Mouse (Mus musculus) adrenal gland, adult 18-20 months (tissue): Measurements from ENCODE around the gene C1qtnf7. TPM values are rescaled to one million over a fixed set of nuclear protein-coding genes. Genes with fewer than 3 reads are reported as not detected.
A peak's percentile ranks its signal among the peaks of the same experiment; 100 is the strongest.

ENCODE experiments used
- DNase-seq, 2 experiments: peaks; one replicate each; pipeline ENCODE4 v3.0.0; 2021 to 2022; ENCODE audit warnings: low spot score in 2 of 2
- total RNA-seq, 2 experiments: library from RNA; stranded (reverse); gene quantifications; 1 replicate in 1 of 2; 2 replicates in 1 of 2; pipeline ENCODE4 v1.2.3; 2021

The C1qtnf7 gene
- total RNA-seq, 2 experiments from 2014 or later = 3.9 to 5.1 TPM

DNA sequence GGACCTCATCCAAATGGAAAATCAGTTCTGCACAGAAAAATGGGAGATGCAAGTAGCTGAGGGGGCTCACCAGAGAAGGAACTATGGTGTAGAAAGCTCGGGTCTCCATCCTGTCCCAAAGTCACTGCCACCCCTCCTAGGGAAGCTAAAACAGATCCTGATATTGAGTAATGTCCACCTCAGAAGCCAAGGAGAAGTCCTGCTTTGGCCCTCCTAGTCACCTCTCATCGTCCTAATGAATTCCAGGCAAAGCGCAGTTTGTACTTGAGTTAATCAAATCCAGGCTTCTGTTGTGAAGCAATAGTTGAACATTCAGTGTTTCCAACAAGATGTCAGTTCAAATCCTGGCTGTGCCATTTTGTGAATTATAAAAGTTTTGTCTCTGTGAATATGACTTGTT, 87.2 kb downstream of the C1qtnf7 start:
- no peak for DNase-seq

DNA sequence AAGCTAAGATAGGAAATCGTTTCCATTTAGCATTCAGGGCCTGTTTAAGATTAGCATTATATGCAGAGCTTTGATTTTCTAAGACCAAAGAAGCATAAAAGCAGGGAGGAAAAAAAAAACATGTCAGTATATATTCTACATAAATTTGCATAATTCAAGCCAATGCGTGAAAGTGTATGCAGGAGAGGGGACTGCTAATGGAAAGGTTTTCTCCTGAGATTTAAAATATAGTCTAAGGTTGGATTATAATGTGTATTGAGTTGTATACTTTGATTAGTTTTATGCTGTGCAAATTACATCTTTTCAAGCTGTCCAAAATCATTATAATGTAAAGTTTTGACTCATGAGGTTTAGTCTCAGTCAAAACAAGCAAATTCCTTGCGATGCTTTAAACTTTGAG, 88.2 kb downstream of the C1qtnf7 start:
- no peak for DNase-seq

DNA sequence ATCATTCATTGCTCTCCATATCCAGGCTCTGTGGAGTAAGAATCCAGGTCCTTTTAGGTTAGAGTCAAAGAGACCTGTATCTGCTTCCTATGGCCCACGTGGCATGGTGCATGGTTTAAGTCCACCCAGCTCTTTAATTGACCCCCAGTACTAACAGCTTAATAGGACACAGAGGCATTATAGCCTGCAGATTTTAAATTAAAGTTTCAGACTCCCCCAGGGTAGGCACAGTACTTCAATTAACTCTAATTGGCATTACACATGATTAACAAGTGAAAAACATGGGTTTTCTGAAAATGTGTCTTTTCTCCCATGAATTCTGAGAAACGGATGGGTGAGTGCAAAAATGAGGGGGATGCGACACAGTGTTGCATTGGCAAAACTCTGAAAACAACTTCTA, 92.7 kb downstream of the C1qtnf7 start:
- no peak for DNase-seq

DNA sequence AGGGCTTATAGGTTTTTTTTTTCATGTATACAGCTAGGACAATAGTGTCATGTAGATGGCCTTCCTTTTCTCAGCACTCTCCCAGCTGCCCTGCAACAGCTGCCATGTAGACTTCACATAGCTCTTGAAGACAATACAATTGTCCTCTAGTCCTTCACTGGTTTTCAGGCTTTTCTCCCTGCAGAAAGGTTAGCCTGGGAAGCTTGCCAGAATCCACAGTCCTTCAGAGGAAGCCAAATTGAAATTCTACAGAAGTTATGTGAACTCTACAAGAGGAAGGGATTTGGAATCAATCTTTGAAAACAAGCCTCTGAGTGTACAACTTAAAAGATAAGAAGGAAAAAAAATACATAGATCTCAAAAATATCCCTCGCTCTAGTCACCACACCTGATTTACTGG, 94.4 kb downstream of the C1qtnf7 start:
- DNase-seq = no peak

- DNase-seq = no peak
Observed at GRCm38 (mm10) chr5:43621575-43622299, 106.4 kb downstream of the C1qtnf7 start.

DNA sequence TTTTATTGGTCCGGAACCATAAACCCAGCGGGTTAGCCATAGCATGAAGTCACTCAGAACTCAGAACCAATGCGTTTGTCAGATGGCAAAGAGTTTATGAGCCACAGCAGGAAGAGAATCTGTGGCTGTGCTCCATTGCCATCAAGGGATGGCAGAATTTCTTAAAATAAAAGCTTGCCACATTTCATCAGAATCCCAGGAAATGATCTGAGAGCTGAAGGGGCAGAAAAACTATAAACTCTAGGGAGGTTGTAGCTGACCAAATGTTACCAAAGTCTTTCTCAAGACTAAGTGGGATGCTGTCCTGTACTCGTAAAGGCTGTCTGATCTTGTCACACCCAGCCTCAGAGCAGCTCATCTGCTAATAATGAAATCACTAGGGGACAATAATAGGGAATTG, 110.1 kb downstream of the C1qtnf7 start:
- DNase-seq = no peak

GRCm38 (mm10) chr5:43634071-43634601, 118.8 kb downstream of the C1qtnf7 start:
- no peak for DNase-seq

DNA sequence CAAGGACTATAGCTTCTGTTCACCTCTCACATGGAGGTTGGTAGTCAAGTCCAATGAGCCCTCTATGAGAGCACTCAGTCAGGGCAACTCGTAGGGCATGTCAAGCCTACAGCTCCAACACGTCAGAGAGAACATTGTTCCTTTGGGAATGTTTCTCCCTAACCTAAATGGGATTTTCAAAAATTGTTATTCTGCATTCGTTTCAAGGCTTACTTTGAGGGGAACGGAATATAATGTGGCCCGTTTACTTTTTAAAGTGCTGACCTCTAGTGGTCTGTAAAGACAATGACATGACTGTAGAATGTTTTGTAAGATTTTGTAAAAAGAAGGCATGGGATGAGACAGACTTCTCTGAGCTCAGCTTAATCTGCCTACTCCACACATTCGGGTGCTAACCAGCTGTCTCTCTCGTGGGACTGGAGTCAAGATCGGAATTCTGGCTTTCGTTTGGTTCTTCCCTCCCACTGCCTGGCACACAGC, 119.3 kb downstream of the C1qtnf7 start:
- peak in 1 of 2 experiments; percentile 5 for DNase-seq

- no peak for DNase-seq
Observed at GRCm38 (mm10) chr5:43645020-43645419, 129.7 kb downstream of the C1qtnf7 start.

GRCm38 (mm10) chr5:43647098-43647774, 131.9 kb downstream of the C1qtnf7 start:
- no peak for DNase-seq

DNA sequence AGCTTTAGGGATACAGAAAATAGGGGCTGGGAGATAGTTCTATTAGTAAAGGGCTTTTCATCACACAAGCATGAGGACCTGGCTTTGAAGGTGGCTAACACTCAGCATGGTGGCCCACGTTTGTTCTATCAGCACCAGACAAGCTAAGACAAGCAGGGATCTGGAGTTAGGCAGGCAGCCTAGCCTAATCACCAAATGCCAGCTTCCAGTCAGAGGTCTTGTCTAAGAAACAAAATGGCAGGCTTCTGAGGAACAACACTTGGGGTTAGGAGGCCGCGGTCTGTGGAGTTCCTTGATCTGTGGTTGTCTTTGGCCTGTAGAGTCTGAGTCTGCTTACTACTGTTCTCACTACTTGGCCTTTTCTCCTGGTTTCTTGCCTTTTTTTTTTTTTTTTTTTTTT, 146.2 kb downstream of the C1qtnf7 start:
- no peak for DNase-seq

DNA sequence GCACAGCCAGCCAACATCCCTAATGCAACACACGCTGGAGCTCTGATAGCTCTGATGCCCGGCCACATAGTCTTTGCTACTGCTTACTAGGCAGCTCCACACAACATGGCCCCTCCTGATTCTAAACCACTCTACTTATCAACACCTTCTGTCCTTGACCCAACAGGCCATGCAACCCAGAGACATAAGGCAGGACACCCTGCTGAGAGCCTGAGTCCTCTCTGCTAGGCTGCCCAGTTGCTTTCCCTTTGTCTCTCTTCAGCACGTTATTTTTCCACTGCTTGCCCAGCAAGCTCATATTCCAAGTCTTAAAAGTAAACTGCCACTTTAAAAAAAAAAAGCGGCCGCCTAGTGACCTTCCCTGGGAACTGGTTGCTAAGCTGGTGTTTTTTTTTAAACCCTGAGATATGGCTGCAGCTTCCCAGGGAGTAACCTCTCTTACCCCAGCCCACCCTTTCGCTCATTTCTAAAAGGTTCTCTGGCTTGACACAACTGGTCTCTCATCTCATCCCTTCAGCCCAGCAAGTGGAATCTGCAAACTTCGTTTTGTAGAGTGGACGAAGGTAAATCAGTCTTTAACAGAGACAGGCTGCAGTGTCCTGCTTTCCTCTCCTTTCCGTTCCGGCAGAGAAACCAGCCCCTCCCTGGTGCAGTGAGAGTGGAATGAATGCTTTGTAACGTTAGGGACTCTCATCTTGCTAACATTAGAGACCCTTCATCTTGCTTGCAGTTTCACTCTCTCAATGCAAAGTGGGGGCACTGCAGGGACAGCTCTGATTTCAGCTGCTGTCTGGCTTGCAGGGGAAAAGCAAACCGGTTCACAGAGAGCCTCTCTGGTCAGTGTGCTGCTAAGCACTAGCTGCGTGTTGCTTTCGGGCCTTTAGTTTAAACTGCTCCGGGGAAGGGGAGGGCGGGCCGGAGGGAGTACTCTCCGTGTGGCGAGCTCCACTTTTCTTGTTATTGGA, 146.9 kb downstream of the C1qtnf7 start, which contains the start of gene Cc2d2a:
Cc2d2a (plus strand) TSS at position 350 of the 965 bp plus-strand sequence.
- DNase-seq = peak in 1 of 2 experiments; percentile 38

- DNase-seq = no peak
Observed at GRCm38 (mm10) chr5:43663531-43663930, 148.2 kb downstream of the C1qtnf7 start.

DNA sequence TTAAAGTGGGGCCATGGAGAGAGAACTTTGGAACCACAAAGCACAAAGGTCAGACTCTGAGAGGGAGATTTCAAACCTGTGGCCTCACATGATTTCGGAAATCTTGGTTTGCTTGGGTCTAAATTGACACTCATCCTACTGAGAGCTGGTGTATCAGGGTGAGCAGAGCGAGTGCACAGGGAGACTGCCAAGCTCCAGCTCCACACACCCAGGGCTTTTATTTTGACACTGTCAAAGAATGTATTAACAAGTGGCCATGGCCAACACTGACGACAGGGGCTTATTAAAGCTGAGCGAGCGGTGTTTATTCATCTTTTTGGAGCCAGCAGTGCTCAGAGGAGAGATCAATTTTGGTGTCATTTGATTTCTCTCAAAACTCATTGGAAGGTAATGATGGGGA, 149.8 kb downstream of the C1qtnf7 start:
- DNase-seq = no peak

Other genes with a start within 250 kb of the C1qtnf7 start
- 10 to 100 TPM; 10.5 to 11.0 TPM for gene Cc2d2a, start 146.8 kb downstream of the C1qtnf7 start, total RNA-seq